Mouse (Mus musculus): ENCODE results near the gene Ssc4d. TPM values are rescaled to one million over a fixed set of nuclear protein-coding genes. Genes with fewer than 3 reads are reported as not detected.

Gene Ssc4d
- polyA plus RNA-seq (2014; fragmentation: Illumina TruSeq; extraction: RNeasy Lipid Tissue Mini Kit (QIAGEN cat#74804); ENCODE audit: low read depth, low replicate concordance) = 1.4 TPM

DNA sequence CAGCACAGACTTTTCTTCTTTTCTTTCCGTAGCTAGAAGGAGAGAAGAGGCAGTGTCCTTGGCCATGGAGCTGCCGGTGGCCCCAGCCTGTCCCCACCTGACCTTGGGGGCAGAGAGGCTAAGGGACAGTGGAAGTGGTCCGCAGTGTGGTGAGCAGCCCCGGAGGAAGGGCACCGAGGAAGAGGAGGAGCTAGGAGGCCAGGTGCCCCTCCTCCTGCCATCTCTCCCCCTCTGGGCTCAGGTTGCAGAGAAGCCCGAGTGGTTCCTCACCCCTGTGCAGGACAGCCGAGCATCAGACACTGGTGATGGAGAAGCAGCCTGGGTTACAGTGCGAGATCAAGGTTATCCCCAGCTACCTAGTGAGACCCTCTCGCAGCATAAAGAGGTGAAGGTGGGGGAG, at the start of gene Ssc4d:
Gene Ssc4d (minus strand): TSS at position 167 of the 400 bp plus-strand sequence.

DNA sequence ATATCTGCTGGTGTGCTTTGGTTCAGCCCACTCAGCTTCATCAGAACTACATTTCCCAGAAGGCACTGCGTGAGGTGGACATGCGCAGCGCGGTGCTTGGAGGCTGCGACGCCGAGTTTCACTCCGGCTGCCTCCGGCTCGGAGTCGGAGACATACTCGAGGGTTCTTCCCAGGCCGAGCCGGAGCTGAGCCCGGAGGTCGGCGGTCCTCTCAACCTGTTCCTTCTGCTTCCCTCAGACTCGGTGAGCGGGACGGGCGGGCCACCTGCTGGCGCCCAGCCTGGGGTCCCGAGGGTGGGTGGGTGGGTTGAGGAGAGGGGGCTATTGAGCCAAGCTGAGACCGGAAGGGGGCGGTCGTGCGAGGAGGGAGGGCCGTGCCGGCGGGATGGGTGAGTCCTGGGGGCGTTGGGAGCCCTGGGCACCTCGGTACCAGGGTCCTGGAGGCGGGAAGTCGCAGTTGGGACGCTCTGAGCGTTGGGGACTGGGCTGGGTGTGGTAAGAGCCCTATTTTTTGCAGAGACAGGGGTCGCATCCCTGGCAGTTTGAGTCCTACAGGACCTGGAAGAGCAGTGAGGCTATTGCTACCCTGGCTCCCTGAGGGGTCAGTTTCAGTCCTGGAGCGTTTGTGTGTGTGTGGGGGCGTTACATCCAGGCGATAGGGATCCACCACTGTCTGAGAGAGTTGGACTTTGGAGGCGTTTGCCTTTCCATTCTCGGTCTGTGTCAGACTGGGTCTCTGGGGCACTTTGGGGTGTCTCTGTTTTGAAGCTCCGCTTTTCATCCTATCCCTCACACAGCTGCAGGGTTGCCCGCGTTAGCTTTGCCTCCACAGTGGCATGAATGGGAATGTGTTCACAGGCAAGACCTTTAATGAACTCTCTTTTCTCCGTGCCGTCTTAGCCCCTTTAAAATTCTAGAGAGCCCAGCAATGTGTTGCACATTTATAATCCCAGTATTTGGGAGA, 20.7 kb upstream of the Ssc4d start, which contains the start of gene Dtx2:
Gene Dtx2 (plus strand): TSS at position 76 of the 963 bp plus-strand sequence.

DNA sequence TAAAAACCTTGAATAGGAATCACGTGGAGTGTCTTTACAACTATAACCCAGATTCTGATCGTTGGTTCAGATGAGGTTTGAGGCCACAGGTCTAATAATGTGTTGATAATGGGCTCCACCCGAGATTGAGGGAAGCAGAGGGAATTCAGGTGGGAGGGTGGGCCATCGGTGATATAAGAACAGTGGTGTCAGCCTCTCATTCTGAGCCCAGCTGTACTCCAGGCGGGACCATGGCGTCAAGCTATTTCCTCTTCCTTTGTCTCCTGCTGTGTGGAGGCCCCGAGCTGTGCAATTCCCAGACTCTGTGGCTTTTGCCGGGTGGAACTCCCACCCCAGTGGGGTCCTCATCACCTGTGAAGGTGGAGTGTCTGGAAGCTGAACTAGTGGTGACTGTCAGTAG, 5.6 kb upstream of the Ssc4d start, which contains the start of gene Zp3:
Gene Zp3 (plus strand): TSS at position 196 of the 400 bp plus-strand sequence.

DNA sequence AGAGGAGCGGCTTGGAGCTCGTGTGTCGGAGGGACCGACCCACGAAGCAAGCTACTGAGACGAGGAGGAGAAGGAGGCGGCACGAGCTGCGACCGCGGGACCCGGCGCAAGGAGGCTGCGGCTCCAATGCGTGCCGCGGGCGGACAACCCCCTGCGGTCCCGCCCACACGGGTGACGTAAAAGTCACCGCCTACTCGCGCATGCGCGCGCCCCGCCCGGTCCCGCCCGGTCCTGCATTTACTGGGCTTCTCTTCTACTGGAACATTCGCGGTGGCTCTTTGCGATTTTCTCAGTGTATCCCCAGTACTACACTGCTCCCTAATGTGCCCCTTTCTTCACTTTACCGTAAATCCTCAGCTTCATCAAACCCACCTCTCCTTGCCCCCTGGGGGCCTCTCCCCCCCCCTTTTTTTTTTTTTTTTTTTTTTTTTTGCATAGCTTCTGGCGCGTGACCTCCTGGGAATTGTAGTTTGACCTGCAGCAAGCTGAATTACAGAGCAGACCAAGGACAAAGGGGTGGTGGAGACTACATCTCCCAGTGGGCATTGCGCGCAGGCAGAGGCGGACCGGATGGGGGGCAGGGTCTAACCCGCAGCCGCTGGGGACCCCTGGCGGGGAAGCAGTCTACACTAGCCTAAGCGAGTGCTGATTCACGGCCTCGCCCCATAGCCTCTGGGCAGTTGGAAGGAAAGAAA, 39.7 kb downstream of the Ssc4d start, which contains the start of gene Ywhag:
Gene Ywhag (minus strand): TSS at position 136 of the 695 bp plus-strand sequence.

Other genes starting within 250 kb of the Ssc4d start
- gene Tmem120a, start 230.1 kb downstream of the Ssc4d start, polyA plus RNA-seq (2014; fragmentation: Illumina TruSeq; extraction: RNeasy Lipid Tissue Mini Kit (QIAGEN cat#74804); ENCODE audit: low read depth, low replicate concordance) = 12.1 TPM
- not detected for gene Styxl1, start 196.1 kb downstream of the Ssc4d start, polyA plus RNA-seq (2014; fragmentation: Illumina TruSeq; extraction: RNeasy Lipid Tissue Mini Kit (QIAGEN cat#74804); ENCODE audit: low read depth, low replicate concordance)
- 39.5 TPM for gene Mdh2, start 196.1 kb downstream of the Ssc4d start, polyA plus RNA-seq (2014; fragmentation: Illumina TruSeq; extraction: RNeasy Lipid Tissue Mini Kit (QIAGEN cat#74804); ENCODE audit: low read depth, low replicate concordance)
- gene Srrm3, start 167.6 kb downstream of the Ssc4d start, polyA plus RNA-seq (2014; fragmentation: Illumina TruSeq; extraction: RNeasy Lipid Tissue Mini Kit (QIAGEN cat#74804); ENCODE audit: low read depth, low replicate concordance) = not detected
- 0.95 TPM for gene Hspb1, start 86.6 kb downstream of the Ssc4d start, polyA plus RNA-seq (2014; fragmentation: Illumina TruSeq; extraction: RNeasy Lipid Tissue Mini Kit (QIAGEN cat#74804); ENCODE audit: low read depth, low replicate concordance)
- gene Ywhag, start 39.9 kb downstream of the Ssc4d start, polyA plus RNA-seq (2014; fragmentation: Illumina TruSeq; extraction: RNeasy Lipid Tissue Mini Kit (QIAGEN cat#74804); ENCODE audit: low read depth, low replicate concordance) = 48.4 TPM
- not detected for gene Zp3, start 5.6 kb upstream of the Ssc4d start, polyA plus RNA-seq (2014; fragmentation: Illumina TruSeq; extraction: RNeasy Lipid Tissue Mini Kit (QIAGEN cat#74804); ENCODE audit: low read depth, low replicate concordance)
- gene Dtx2, start 20.3 kb upstream of the Ssc4d start, polyA plus RNA-seq (2014; fragmentation: Illumina TruSeq; extraction: RNeasy Lipid Tissue Mini Kit (QIAGEN cat#74804); ENCODE audit: low read depth, low replicate concordance) = 0.32 TPM
- gene Upk3b, start 64.0 kb upstream of the Ssc4d start, polyA plus RNA-seq (2014; fragmentation: Illumina TruSeq; extraction: RNeasy Lipid Tissue Mini Kit (QIAGEN cat#74804); ENCODE audit: low read depth, low replicate concordance) = 0.40 TPM
- gene Upk3bl, start 80.0 kb upstream of the Ssc4d start, polyA plus RNA-seq (2014; fragmentation: Illumina TruSeq; extraction: RNeasy Lipid Tissue Mini Kit (QIAGEN cat#74804); ENCODE audit: low read depth, low replicate concordance) = not detected
- gene Rasa4, start 109.4 kb upstream of the Ssc4d start, polyA plus RNA-seq (2014; fragmentation: Illumina TruSeq; extraction: RNeasy Lipid Tissue Mini Kit (QIAGEN cat#74804); ENCODE audit: low read depth, low replicate concordance) = 0.48 TPM
- gene Polr2j, start 142.1 kb upstream of the Ssc4d start, polyA plus RNA-seq (2014; fragmentation: Illumina TruSeq; extraction: RNeasy Lipid Tissue Mini Kit (QIAGEN cat#74804); ENCODE audit: low read depth, low replicate concordance) = 6.9 TPM
- gene Lrwd1, start 161.5 kb upstream of the Ssc4d start, polyA plus RNA-seq (2014; fragmentation: Illumina TruSeq; extraction: RNeasy Lipid Tissue Mini Kit (QIAGEN cat#74804); ENCODE audit: low read depth, low replicate concordance) = 0.56 TPM
- gene Alkbh4, start 161.6 kb upstream of the Ssc4d start, polyA plus RNA-seq (2014; fragmentation: Illumina TruSeq; extraction: RNeasy Lipid Tissue Mini Kit (QIAGEN cat#74804); ENCODE audit: low read depth, low replicate concordance) = 0.37 TPM
- 0.24 TPM for gene Orai2, start 196.2 kb upstream of the Ssc4d start, polyA plus RNA-seq (2014; fragmentation: Illumina TruSeq; extraction: RNeasy Lipid Tissue Mini Kit (QIAGEN cat#74804); ENCODE audit: low read depth, low replicate concordance)
- 9.5 TPM for gene Prkrip1, start 224.4 kb upstream of the Ssc4d start, polyA plus RNA-seq (2014; fragmentation: Illumina TruSeq; extraction: RNeasy Lipid Tissue Mini Kit (QIAGEN cat#74804); ENCODE audit: low read depth, low replicate concordance)

Data from liver, adult 10 weeks (tissue).